Mouse (Mus musculus) neural tube, embryonic 15.5 days (tissue): ENCODE measurements around the gene Xlr. TPM values are rescaled to one million over a fixed set of nuclear protein-coding genes. Genes with fewer than 3 reads are reported as not detected.
"Not testable (repeated sequence)": the region's sequence is repeated elsewhere in the genome, so short reads cannot be mapped to it uniquely, and the experiment has no call there.

Source experiments
- ATAC-seq: fragments of 200-750 bp; cut with Nextera tagmentation; 2 replicates; pipeline ENCODE4 v1.8.0; 2017; ENCODE audit warnings: mild to moderate bottlenecking, moderate TSS enrichment, moderate library complexity; ENCODE audit not compliant: low FRiP score
- H3K27ac ChIP-seq: fragments of 300-500 bp; sonication (generic); replicated peaks from 2 replicates; pipeline ENCODE4 v1.5.1; 2015; ENCODE audit warnings: mild to moderate bottlenecking, inconsistent platforms
- H3K27me3 ChIP-seq: fragments of 300-500 bp; sonication (generic); replicated peaks from 2 replicates; pipeline ENCODE4 v1.6.1; 2015; ENCODE audit warnings: inconsistent platforms
- H3K36me3 ChIP-seq: fragments of 300-500 bp; sonication (generic); 2 replicates; pipeline ENCODE4 v1.6.1; 2015; ENCODE audit warnings: inconsistent platforms
- H3K4me1 ChIP-seq: fragments of 300-500 bp; sonication (generic); 2 replicates; pipeline ENCODE4 v1.6.1; 2015; ENCODE audit warnings: inconsistent platforms
- H3K4me2 ChIP-seq: fragments of 300-500 bp; sonication (generic); 2 replicates; pipeline ENCODE4 v1.6.1; 2015; ENCODE audit warnings: inconsistent platforms, mild to moderate bottlenecking, moderate library complexity
- H3K4me3 ChIP-seq: fragments of 300-500 bp; sonication (generic); replicated peaks from 2 replicates; pipeline ENCODE4 v1.5.1; 2015; ENCODE audit warnings: mild to moderate bottlenecking, inconsistent platforms
- H3K9ac ChIP-seq: fragments of 300-500 bp; sonication (generic); replicated peaks from 2 replicates; pipeline ENCODE4 v1.6.1; 2015; ENCODE audit warnings: mild to moderate bottlenecking, inconsistent platforms
- H3K9me3 ChIP-seq: fragments of 300-500 bp; sonication (generic); replicated peaks from 2 replicates; pipeline ENCODE4 v1.6.1; 2016; ENCODE audit warnings: inconsistent platforms
- WGBS: fragments of 180-500 bp; shearing (Covaris S2); methylation state at CpG from one replicate; pipeline ENCODE4 v1.1.7; 2015; ENCODE audit warnings: mixed read lengths; 5-methylcytosine and 5-hydroxymethylcytosine counted together
- polyA plus RNA-seq: library from polyadenylated mRNA; unstranded; fragments of >200 nt; fragmentation: Nextera tagmentation; extraction: Ambion mirVana; gene quantifications from 2 replicates; pipeline ENCODE4 v1.2.1, GENCODE M21; 2015

Gene Xlr
- 0.84 and 1.1 TPM in 2 replicates for polyA plus RNA-seq

GRCm38 (mm10) chrX:53797519-53797918, at the start of gene Xlr:
TSS of gene Xlr (minus strand) at chrX:53797706.
- ATAC-seq, H3K9me3 ChIP-seq, H3K9ac ChIP-seq, H3K36me3 ChIP-seq, H3K27ac ChIP-seq, H3K4me2 ChIP-seq, H3K4me1 ChIP-seq, H3K27me3 ChIP-seq, H3K4me3 ChIP-seq: not testable (repeated sequence)
- WGBS, result 82% methylated on average over 11 of the region's 11 CpGs

- no peaks in the 10 kb centered on the region for H3K9me3 ChIP-seq
- H3K4me3 ChIP-seq, result no peak overlapping the region
- no peaks in the 10 kb centered on the region for H3K4me1 ChIP-seq
- no peak overlapping the region for H3K27ac ChIP-seq
- no peaks in the 10 kb centered on the region for H3K27me3 ChIP-seq
- H3K36me3 ChIP-seq, result no peaks in the 10 kb centered on the region
- H3K9ac ChIP-seq, result no peak overlapping the region
- no peak overlapping the region for H3K4me2 ChIP-seq
- WGBS, result 42% methylated on average over 3 of the region's 3 CpGs
- no peak for ATAC-seq
These were observed 1.6 kb upstream of the Xlr start for GRCm38 (mm10) chrX:53799074-53799473.

GRCm38 (mm10) chrX:53776276-53776675, 21.2 kb downstream of the Xlr start, which contains the start of gene Zfp36l3:
TSS of gene Zfp36l3 (minus strand) at chrX:53776394.
- Histone ChIP-seq H3K9ac (no peak within 1 kb of the TSS), H3K9me3 (no peaks in the 10 kb centered on the region), H3K4me2 (no peak within 1 kb of the TSS), H3K4me1 (no peaks in the 10 kb centered on the region), H3K27me3 (no peaks in the 10 kb centered on the region), H3K36me3 (no peaks in the 10 kb centered on the region), H3K27ac (no peak within 1 kb of the TSS), H3K4me3 (no peak within 1 kb of the TSS)
- ATAC-seq, result no peak
- 90% methylated on average over 12 of the region's 12 CpGs for WGBS

GRCm38 (mm10) chrX:53757736-53758135, 39.8 kb downstream of the Xlr start, which contains the start of gene 1700013H16Rik:
TSS of gene 1700013H16Rik (minus strand) at chrX:53757831.
- H3K27me3 ChIP-seq, result no peaks in the 10 kb centered on the region
- no peak within 1 kb of the TSS for H3K27ac ChIP-seq
- H3K9me3 ChIP-seq, result no peaks in the 10 kb centered on the region
- no peak within 1 kb of the TSS for H3K9ac ChIP-seq
- ATAC-seq, result no peak
- no peaks in the 10 kb centered on the region for H3K36me3 ChIP-seq
- WGBS, result 94% methylated on average over 16 of the region's 16 CpGs
- no peak within 1 kb of the TSS for H3K4me3 ChIP-seq
- no peaks in the 10 kb centered on the region for H3K4me1 ChIP-seq
- H3K4me2 ChIP-seq, result no peak within 1 kb of the TSS

GRCm38 (mm10) chrX:53752851-53753250, 44.7 kb downstream of the Xlr start:
- H3K4me2 ChIP-seq, result no peak overlapping the region
- WGBS, result 86% methylated on average over 1 of the region's 1 CpGs

GRCm38 (mm10) chrX:53728967-53729366, 68.5 kb downstream of the Xlr start:
- Histone ChIP-seq H3K9ac (no peak overlapping the region), H3K27me3 (no peaks in the 10 kb centered on the region), H3K4me1 (no peaks in the 10 kb centered on the region), H3K9me3 (no peaks in the 10 kb centered on the region), H3K4me2 (no peak overlapping the region), H3K36me3 (no peaks in the 10 kb centered on the region), H3K4me3 (no peak overlapping the region), H3K27ac (no peak overlapping the region)
- WGBS, result 90% methylated on average over 2 of the region's 2 CpGs
- ATAC-seq, result no peak

More at GRCm38 (mm10) chrX:53752851-53753250, 44.7 kb downstream of the Xlr start:
- H3K36me3 ChIP-seq, result no peaks in the 10 kb centered on the region
- H3K9me3 ChIP-seq, result no peaks in the 10 kb centered on the region
- ATAC-seq, result no peak
- H3K27ac ChIP-seq, result no peak overlapping the region
- no peak overlapping the region for H3K4me3 ChIP-seq
- no peaks in the 10 kb centered on the region for H3K4me1 ChIP-seq
- no peak overlapping the region for H3K9ac ChIP-seq
- no peaks in the 10 kb centered on the region for H3K27me3 ChIP-seq

Other genes with a start within 250 kb of the Xlr start
- gene Rtl8c, start 189.7 kb downstream of the Xlr start, polyA plus RNA-seq, result 225 and 274 TPM in 2 replicates
- gene Gm14597, start 188.7 kb downstream of the Xlr start, polyA plus RNA-seq, result 0.51 TPM in 1 of 2 replicates, not detected in the other
- gene Rtl8a, start 154.0 kb downstream of the Xlr start, polyA plus RNA-seq, result 230 and 281 TPM in 2 replicates
- gene Rtl8b, start 127.3 kb downstream of the Xlr start, polyA plus RNA-seq, result 177 and 219 TPM in 2 replicates
- 0.20 and 0.24 TPM in 2 replicates for gene 4930502E18Rik, start 72.9 kb downstream of the Xlr start, polyA plus RNA-seq
- gene 1700013H16Rik, start 39.9 kb downstream of the Xlr start, polyA plus RNA-seq, result not detected in 2 replicates
- gene Zfp36l3, start 21.3 kb downstream of the Xlr start, polyA plus RNA-seq, result not detected in 2 replicates